Mouse (Mus musculus) heart, adult 2 months (tissue): ENCODE data around the gene Crybb1. TPM values are rescaled to one million over a fixed set of nuclear protein-coding genes. Genes with fewer than 3 reads are reported as not detected.

Experiments used
- DNase-seq, 2 experiments: peaks; one replicate each; pipeline ENCODE4 v3.0.0; 2021
- H3K27ac ChIP-seq: fragments of 200-600 bp; 2 replicates; pipeline ENCODE4 v1.8.1; 2022
- H3K27me3 ChIP-seq: fragments of 200-500 bp; 2 replicates; pipeline ENCODE4 v1.6.1; 2012; ENCODE audit warnings: mild to moderate bottlenecking, low read length, inconsistent platforms, mixed read lengths; ENCODE audit not compliant: control insufficient read depth, insufficient read depth
- H3K36me3 ChIP-seq: fragments of 200-500 bp; 2 replicates; pipeline ENCODE4 v1.6.1; 2012; ENCODE audit warnings: low read length, inconsistent platforms; ENCODE audit not compliant: control insufficient read depth, insufficient read depth
- H3K4me1 ChIP-seq: fragments of 200-500 bp; 2 replicates; pipeline ENCODE4 v1.6.1; 2011; ENCODE audit warnings: low read length; ENCODE audit not compliant: control insufficient read depth, insufficient read depth
- H3K4me3 ChIP-seq: fragments of 200-600 bp; 2 replicates; pipeline ENCODE4 v1.8.1; 2022
- H3K79me2 ChIP-seq: fragments of 200-500 bp; replicated peaks from 2 replicates; pipeline ENCODE4 v1.6.1; 2012; ENCODE audit warnings: mild to moderate bottlenecking, inconsistent platforms, low read length, moderate library complexity, mixed read lengths; ENCODE audit not compliant: control insufficient read depth, insufficient read depth
- H3K9ac ChIP-seq: fragments of 200-500 bp; 2 replicates; pipeline ENCODE4 v1.6.1; 2012; ENCODE audit warnings: low read depth, mild to moderate bottlenecking, control low read depth, inconsistent platforms, low read length, mixed read lengths
- CTCF ChIP-seq: fragments of 200-600 bp; IDR thresholded peaks from 2 replicates; pipeline ENCODE4 v1.8.1; 2022; ENCODE audit warnings: antibody characterized with exemption, mild to moderate bottlenecking, moderate library complexity
- EP300 ChIP-seq: fragments of 200-500 bp; IDR thresholded peaks from 2 replicates; pipeline ENCODE4 v1.6.1; 2011; ENCODE audit warnings: low read depth, low read length, control low read depth; ENCODE audit not compliant: insufficient read depth
- POLR2A ChIP-seq: fragments of 200-500 bp; IDR thresholded peaks from 2 replicates; pipeline ENCODE4 v1.6.1; 2011; ENCODE audit warnings: mild to moderate bottlenecking, low read depth, low read length, control low read depth; ENCODE audit not compliant: insufficient read depth
- WGBS: fragments of 180-500 bp; shearing (Covaris S2); methylation state at CpG from one replicate; pipeline ENCODE4 v1.1.7; 2018; 5-methylcytosine and 5-hydroxymethylcytosine counted together
- intact Hi-C: fragments of 180-260 bp; cut with DNase I; formaldehyde crosslinking; loops from one replicate; pipeline ENCODE4 v1.15.1; 2025
- polyA plus RNA-seq: library from polyadenylated mRNA; depleted of rRNA; stranded (reverse); fragments of >200 nt; gene quantifications from 2 replicates; pipeline ENCODE4 v1.2.3, GENCODE M21; 2012
- total RNA-seq, 2 experiments: library from RNA; stranded (reverse); gene quantifications; 2 replicates each; pipeline ENCODE4 v1.2.3; 2021

The Crybb1 gene
- total and polyA plus RNA-seq, 3 experiments: 1.5 to 3.3 (median 2.3) TPM

- DNase-seq: no peak
- H3K79me2 ChIP-seq: peaks cover 23% of the 10 kb centered on the region
- WGBS: 56% methylated on average over 5 of the region's 5 CpGs
- no peaks in the 10 kb centered on the region for H3K27me3 ChIP-seq
- no peak overlapping the region for H3K27ac ChIP-seq
- peaks cover 60% of the 10 kb centered on the region for H3K4me1 ChIP-seq
- H3K9ac ChIP-seq: no peak overlapping the region; the same call in 1 of the 2 replicates
- H3K36me3 ChIP-seq: no peaks in the 10 kb centered on the region
- intact Hi-C loops: no loop called here
- H3K4me3 ChIP-seq: no peak overlapping the region; the same call in 1 of the 2 replicates
- TF ChIP-seq POLR2A (no peak), CTCF (no peak), EP300 (no peak)
Observed at GRCm38 (mm10) chr5:112291866-112292265, 36.3 kb downstream of the Crybb1 start.

- peak in 1 of 2 experiments; percentile 38 for DNase-seq
- 54% methylated on average over 17 of the region's 17 CpGs for WGBS
- intact Hi-C loops: no loop called here
- Histone ChIP-seq H3K4me1 (peaks cover 60% of the 10 kb centered on the region), H3K27me3 (no peaks in the 10 kb centered on the region), H3K79me2 (peaks cover 23% of the 10 kb centered on the region), H3K36me3 (no peaks in the 10 kb centered on the region), H3K27ac (peak overlapping the region; percentile 11; the same call in 1 of the 2 replicates), H3K4me3 (no peak overlapping the region), H3K9ac (peak overlapping the region; percentile 2; the same call in 1 of the 2 replicates)
- TF ChIP-seq EP300 (no peak), POLR2A (no peak), CTCF (no peak)
Observed at GRCm38 (mm10) chr5:112292343-112292980, 36.8 kb downstream of the Crybb1 start.

DNA sequence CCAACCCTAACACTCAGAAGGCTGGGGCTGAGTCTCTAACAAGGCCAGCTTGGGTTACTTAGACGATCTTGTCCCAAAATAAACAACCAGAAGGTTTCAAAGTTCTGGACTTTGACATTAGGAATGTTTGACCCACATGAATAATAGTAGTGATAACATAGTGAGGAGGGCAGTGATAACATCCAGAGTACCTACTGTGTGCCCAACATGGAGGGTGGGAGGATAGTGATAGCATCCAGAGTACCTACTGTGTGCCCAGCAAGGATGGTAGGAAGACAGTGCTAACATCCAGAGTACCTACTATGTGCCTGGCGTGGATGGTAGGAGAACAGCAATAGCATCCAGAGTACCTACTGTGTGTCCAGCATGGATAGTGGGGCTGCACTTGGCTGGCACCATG is 38.2 kb downstream of the Crybb1 start:
- 52% methylated on average over 2 of the region's 2 CpGs for WGBS
- H3K36me3 ChIP-seq: no peaks in the 10 kb centered on the region
- no peak overlapping the region for H3K27ac ChIP-seq
- H3K27me3 ChIP-seq: no peaks in the 10 kb centered on the region
- peaks cover 24% of the 10 kb centered on the region for H3K79me2 ChIP-seq
- TF ChIP-seq EP300: no peak
- TF ChIP-seq CTCF: no peak
- no peak for TF ChIP-seq POLR2A
- H3K9ac ChIP-seq: no peak overlapping the region
- intact Hi-C loops: no loop called here
- peaks cover 61% of the 10 kb centered on the region for H3K4me1 ChIP-seq
- H3K4me3 ChIP-seq: no peak overlapping the region
- DNase-seq: no peak

DNA sequence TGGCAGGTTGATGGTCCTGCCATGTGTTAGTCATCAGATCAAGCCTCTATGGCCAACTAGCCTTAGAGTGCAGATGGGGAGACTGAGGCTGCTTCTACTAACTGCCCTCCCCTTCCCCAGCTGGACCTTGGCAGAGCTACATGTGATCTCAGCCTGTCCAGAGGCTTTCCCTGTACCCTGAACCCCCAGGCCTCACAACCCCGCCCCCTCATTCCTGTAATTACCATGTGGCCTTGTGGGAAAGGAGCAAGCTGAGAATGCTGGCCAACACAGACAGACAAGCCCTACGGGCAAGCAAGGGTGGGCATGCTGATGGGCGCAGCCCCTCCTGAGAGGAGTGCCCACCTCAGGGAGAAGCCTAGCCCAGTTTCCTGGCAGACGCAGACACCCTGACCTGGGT is 39.1 kb downstream of the Crybb1 start:
- DNase-seq: no peak
- TF ChIP-seq EP300: no peak
- no peak for TF ChIP-seq CTCF
- TF ChIP-seq POLR2A: no peak
- intact Hi-C loops: no loop called here
- Histone ChIP-seq H3K4me1 (peaks cover 68% of the 10 kb centered on the region), H3K79me2 (peaks cover 28% of the 10 kb centered on the region), H3K9ac (no peak overlapping the region), H3K4me3 (no peak overlapping the region), H3K27me3 (no peaks in the 10 kb centered on the region), H3K27ac (no peak overlapping the region), H3K36me3 (no peaks in the 10 kb centered on the region)
- 52% methylated on average over 4 of the region's 4 CpGs for WGBS

DNA sequence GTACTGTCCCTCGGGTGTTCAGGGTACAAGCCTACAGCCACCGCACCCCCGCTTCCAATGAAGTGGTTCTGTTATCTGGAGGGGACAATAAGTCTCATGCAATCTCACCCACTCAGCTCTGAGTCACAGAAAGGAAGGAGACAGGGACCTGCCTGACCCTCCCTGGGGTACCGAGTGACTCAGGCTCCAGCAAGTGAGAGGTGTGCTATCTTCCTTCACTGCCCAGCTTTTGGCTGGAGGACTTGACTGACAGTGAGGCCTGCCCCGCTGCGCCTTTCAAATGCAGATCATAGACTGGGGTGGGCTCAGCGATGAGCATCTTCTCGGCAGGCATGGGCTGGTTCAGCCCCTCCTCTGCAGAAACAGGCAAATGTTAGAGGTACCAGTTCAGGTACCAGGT is 39.5 kb downstream of the Crybb1 start:
- H3K4me3 ChIP-seq: no peak overlapping the region
- H3K4me1 ChIP-seq: peaks cover 69% of the 10 kb centered on the region
- H3K79me2 ChIP-seq: peaks cover 27% of the 10 kb centered on the region
- no peak for TF ChIP-seq POLR2A
- TF ChIP-seq CTCF: no peak
- no peak for TF ChIP-seq EP300
- no peak overlapping the region for H3K9ac ChIP-seq
- no peak for DNase-seq
- H3K27ac ChIP-seq: peak overlapping the region; percentile 41; the same call in 1 of the 2 replicates
- 46% methylated on average over 8 of the region's 8 CpGs for WGBS
- intact Hi-C loops: no loop called here
- no peaks in the 10 kb centered on the region for H3K27me3 ChIP-seq
- no peaks in the 10 kb centered on the region for H3K36me3 ChIP-seq

- H3K4me1 ChIP-seq: peaks cover 69% of the 10 kb centered on the region
- no peaks in the 10 kb centered on the region for H3K27me3 ChIP-seq
- intact Hi-C loops: no loop called here
- no peak overlapping the region for H3K9ac ChIP-seq
- H3K79me2 ChIP-seq: peaks cover 27% of the 10 kb centered on the region
- H3K4me3 ChIP-seq: no peak overlapping the region
- no peak for DNase-seq
- 51% methylated on average over 8 of the region's 8 CpGs for WGBS
- peak overlapping the region; percentile 41 for H3K27ac ChIP-seq
- no peak for TF ChIP-seq EP300
- no peak for TF ChIP-seq CTCF
- TF ChIP-seq POLR2A: no peak
- no peaks in the 10 kb centered on the region for H3K36me3 ChIP-seq
Observed at GRCm38 (mm10) chr5:112295564-112295963, 39.9 kb downstream of the Crybb1 start.
